Mouse (Mus musculus) gastrocnemius, postnatal 25 days (tissue): ENCODE measurements around the gene Gga2. TPM values are rescaled to one million over a fixed set of nuclear protein-coding genes. Genes with fewer than 3 reads are reported as not detected.

Experiments used
- DNase-seq: peaks from one replicate; pipeline ENCODE4 v3.0.0; 2022
- total RNA-seq, 2 experiments: library from RNA; stranded (reverse); gene quantifications; 1 replicate in 1 of 2; 2 replicates in 1 of 2; pipeline ENCODE4 v1.2.3; 2021

Gga2 gene
- total RNA-seq, 2 experiments from 2014 or later: 13.2 to 22.4 TPM

DNA sequence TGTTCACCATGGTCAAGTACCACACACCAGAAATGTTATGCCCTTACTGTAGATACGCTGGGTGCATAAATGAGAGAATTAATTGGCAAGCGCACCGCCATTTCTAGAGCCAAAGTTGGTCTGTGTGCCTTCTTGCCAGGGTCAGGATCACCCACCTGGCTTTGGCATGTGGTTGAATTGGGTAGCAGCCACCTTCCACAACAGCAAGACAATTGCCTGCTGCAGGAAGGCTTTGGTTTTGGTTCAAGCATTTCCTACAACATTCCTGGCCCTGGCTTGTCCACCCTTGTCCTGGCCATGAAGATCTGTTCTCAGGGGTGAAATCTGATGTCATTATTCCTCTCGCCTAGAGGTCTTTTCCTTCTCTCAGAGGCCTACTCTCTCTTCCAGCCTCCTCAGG lies 8.7 kb downstream of the Gga2 start:
- DNase-seq: no peak

DNA sequence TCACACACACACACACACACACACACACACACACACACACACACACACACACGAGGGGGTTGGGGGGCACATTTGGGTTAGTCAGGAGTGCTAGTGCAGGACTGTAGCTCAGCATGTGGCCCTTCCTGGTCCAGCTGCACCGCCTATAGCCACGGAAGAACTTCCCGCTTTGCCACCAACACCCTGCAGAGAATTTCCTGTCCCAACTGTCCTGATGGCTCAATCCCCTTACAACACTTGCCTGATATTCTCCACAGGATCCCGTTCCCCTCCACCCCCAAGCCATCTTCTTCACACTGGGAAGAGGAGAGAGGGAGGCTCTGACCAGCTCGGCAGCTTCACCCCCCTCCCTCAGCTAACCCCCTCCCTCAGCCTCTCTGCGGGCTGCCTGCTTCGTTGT lies 20.6 kb downstream of the Gga2 start:
- no peak for DNase-seq

GRCm38 (mm10) chr7:121995961-121996360 lies 25.1 kb downstream of the Gga2 start:
- no peak for DNase-seq

DNA sequence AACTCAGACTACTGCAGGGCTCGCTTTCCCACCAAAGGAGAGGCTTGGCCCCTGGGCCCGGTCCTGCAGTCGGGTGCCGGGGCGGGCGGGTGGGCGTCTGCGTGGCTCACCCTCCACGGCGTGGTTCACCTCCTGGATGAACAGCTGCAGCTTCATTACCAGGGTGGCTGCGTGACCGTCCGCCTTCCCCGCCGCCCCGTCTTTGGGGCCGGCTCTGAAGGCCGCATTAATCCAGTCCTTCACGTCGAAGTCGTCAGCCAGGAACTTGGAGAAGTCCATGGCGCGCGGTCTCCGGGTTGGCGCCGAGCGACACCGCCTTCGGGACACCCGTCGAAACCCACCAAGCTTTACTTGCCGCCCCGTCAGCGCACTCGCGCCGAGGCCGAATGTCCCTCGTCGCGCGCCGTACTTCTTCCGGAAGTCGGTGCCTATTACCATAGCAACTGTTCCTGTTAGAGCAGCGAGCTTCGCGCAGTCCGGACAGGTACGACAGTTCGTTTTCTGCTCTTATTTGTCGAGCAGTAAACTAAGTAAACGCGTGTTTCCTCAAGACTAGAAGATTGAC lies 39.6 kb downstream of the Gga2 start, which contains the start of gene Cog7:
Cog7 (minus strand) TSS at position 405 of the 565 bp plus-strand sequence.
- peak; percentile 87 for DNase-seq

DNA sequence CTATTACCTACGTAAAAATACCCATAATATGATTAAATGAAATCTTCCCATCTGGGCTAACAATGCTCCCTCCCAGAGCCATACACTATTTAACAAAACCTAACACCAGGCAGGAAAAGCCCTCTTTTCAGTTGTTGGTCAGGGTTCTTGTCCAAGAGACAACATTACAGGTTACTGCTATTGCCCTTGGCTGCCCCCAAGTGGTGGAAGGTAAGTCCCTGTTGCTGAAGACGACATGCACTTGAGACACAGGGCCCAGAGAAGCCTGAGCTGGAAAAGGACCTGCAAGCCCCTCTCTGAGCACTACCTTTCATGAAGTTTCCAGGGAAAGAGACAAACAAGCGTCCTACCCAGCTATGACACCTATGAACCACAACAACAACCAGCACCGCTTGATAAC lies 46.0 kb downstream of the Gga2 start:
- no peak for DNase-seq

- no peak for DNase-seq
Measured at GRCm38 (mm10) chr7:121971698-121972097, 49.3 kb downstream of the Gga2 start.

DNA sequence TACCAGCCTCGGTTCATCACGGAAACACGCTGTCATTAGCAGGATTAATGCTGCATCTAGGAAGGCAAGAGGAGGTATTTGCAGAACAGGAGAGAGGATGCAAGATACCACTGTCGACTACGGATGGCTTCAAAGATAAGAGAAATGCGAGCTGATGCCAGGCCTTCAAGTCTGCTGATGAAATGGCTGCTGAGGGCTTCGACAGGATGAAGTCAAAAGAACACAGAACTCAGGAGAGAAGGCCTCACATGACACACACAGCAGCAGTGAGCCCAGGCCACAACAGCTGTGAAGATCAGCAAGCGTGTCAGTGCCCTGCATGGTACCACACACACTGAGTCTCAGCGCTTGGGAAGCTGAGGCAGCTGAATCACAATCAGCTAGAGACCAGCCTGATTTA lies 50.8 kb downstream of the Gga2 start:
- DNase-seq: no peak

DNA sequence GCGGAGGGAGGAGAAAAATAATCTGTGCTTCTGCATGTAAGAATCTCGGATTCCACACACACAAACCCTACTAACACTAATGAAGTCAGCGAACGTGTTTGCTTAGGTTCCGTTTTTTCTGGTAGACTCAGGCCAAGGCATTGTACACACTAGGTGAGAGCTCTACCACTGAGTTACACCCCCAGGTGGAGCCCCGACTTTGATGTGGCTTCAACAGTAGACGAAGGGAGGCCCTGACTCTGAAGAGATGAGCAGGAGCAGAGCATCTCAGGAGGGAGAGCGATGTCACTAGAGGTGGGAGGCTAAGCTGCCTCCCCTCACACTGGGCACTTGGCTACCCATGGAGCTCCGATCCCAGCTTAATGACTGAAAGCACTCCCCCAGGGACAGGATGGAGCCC lies 52.2 kb downstream of the Gga2 start:
- DNase-seq: no peak

DNA sequence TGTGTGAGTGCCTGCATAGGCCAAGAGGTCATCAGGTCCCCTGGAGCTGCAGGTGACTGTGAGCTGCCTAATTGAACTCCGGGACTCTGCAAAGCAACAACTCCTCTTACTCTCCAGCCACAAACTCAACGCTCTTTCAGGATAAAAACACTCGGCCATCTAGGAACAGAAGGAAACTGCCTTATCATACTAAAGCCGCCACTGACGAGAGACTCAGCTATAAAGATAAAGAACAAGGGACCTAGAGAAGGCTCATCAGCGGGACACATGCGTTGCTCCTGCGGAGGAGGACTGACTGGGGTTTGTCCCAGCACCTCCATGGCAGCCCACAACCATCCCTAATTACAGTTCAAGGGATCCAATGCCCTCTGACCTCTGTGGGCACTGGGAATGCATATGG lies 52.8 kb downstream of the Gga2 start:
- no peak for DNase-seq

DNA sequence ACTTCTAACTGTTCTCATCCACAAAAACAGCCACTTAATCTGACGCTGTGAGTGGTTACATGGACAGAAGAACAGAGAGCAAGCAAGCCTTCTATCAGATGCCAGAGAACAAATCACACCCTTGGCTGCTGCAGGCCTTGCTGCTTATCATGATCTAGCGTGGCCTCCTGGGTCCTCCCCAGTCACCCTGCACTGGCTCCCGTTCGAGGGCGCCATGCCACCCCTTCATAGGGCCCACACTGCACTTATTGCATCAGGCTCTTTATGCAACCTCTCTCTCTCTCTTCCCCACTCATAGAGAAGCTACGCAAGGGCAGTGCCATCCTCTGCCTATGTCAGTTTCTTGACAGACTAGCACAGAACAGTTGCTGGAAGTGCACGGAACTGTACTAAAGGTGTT lies 54.9 kb downstream of the Gga2 start:
- no peak for DNase-seq

DNA sequence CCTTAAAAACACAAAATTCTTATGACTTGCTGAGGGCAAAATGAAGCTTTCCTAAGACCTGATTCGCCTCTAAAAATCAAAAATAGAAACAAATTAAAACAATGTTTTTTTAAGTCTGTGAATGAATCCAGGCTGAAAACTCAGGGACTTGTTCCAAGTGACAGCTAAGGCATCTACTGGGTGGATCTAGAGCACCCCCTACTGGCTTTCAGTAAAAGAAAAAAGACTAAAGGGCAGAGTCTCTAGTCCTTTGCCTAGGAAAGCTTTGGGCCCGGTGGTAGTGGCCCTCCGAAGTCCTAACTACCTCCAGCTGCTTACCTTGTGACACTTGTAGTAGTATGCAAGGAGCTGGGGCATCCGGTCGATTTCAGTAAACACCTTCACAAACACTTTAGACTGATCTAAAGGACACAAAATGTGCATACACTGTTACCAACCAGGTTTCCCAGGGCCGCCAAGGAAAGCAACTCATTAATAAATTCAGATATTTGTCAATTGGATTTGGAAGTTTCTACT lies 57.1 kb downstream of the Gga2 start:
- DNase-seq: no peak

- no peak for DNase-seq
Measured at GRCm38 (mm10) chr7:121962571-121962959, 58.5 kb downstream of the Gga2 start.

GRCm38 (mm10) chr7:121961913-121962570 lies 59.0 kb downstream of the Gga2 start:
- DNase-seq: no peak

- DNase-seq: no peak
Measured at GRCm38 (mm10) chr7:121955802-121956201, 65.2 kb downstream of the Gga2 start.

- DNase-seq: no peak
Measured at GRCm38 (mm10) chr7:121954891-121955669, 65.9 kb downstream of the Gga2 start.

- no peak for DNase-seq
Measured at GRCm38 (mm10) chr7:121947513-121947912, 73.5 kb downstream of the Gga2 start.

DNA sequence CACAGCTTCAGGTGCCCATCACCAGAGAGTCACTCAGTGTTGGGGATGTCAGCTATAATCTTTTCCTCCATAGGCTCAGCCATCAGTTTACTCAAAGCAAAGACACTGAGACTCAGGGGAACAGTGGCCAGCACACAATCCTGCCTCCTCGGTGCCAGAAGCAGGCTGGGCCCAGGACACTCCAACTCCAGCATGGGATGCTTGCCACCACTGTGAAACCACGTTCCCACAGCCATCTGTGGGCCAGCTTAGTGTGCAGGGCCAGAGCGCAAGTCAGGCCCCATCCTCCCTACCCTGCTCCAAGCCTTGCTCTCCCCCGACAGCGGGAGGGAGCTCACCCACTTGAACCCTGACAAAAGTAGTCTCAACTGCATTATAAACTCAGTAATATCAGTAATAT lies 74.8 kb downstream of the Gga2 start:
- no peak for DNase-seq

DNA sequence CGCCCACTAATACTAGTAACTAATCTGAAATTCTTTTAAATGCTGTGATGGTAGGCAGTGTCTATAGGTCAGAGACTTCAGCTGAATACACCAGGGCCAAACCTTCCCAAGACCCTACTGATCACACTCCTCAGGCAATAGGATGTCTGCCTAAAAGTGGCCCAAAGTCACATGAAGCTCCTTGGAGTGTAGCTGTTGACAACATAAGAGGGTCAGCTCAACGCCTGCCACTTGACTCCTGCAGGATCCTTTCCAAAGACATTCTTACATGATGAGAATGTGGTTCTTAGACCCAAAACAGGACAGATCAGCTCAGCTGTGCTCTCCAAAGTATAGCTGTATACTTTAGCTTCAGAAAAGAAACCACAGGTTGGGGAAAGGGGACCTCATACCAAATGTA lies 78.7 kb downstream of the Gga2 start:
- no peak for DNase-seq

- no peak for DNase-seq
Measured at GRCm38 (mm10) chr7:121941640-121942039, 79.4 kb downstream of the Gga2 start.

DNA sequence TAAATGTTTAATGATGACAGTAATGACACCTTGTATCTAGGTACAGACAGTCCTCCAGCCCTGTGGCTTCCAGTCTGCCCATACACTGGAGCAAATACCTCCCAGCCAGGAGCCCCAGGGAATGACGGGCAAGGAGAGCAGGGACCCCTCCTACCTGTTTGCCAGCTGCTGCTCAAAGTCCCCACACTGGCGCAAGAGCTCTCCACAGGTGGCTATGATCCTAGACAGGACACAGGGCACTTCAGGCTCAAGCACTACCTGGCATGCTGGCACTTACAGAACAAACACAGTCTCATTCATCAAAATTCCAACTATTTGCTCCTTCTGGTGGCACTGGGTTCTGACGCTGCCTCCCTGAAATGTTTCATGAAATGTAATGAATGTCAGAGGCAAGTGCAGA lies 80.0 kb downstream of the Gga2 start:
- no peak for DNase-seq

DNA sequence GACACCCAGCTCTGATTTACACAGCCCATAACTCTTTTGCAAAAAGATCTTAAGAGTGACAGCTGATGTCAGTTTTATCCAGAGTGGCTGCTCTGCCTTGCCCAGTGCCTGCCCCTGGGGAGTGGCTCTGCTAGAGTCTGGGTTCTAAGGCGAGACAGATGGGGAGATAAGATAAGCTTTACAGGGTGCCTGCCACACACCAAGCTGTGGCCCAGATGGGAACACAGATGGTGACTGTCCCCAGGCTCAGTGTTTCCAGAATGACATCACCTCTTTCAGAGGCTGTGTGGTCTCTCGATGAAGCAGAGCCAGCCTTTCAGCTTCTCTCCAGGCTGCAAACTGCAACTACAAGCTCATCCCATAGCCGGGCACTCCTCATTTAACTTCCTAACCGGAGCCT lies 81.3 kb downstream of the Gga2 start:
- DNase-seq: no peak

DNA sequence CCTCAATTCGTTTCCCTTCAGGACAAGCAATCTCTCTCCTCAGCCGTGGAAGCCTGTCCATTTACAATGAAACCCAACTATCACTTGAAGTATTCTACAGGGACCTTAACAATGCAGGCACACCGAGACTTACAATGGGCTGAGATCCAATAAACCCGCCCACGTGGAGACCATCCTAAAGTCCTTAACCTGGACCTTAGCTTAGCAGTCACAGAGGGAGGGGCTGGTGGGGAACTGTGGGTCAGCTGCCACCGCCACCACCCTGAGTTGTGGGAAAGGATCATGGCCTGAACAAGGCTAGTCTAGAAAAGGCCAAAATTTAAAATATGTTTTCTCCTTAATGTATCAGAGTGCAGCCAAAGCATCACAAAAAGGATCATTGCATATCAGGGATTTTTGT lies 81.8 kb downstream of the Gga2 start:
- no peak for DNase-seq

- no peak for DNase-seq
Measured at GRCm38 (mm10) chr7:121938124-121938891, 82.7 kb downstream of the Gga2 start.
